Mouse (Mus musculus) small intestine, adult 2 months (tissue): ENCODE results near the gene Nans.

Experiments used
- CTCF ChIP-seq: fragments of 200-500 bp; IDR thresholded peaks from 2 replicates; pipeline ENCODE4 v1.5.1; 2012; ENCODE audit warnings: low read depth, mild to moderate bottlenecking, control low read depth, inconsistent platforms, low read length, moderate library complexity, mixed read lengths; ENCODE audit not compliant: insufficient replicate concordance, insufficient read length; ENCODE audit errors: extremely low read depth
- POLR2A ChIP-seq: fragments of 200-500 bp; IDR thresholded peaks from 2 replicates; pipeline ENCODE4 v1.6.1; 2012; ENCODE audit warnings: low read depth, mild to moderate bottlenecking, control low read depth, inconsistent platforms, low read length, moderate library complexity

GRCm38 (mm10) chr4:46532926-46533325 lies 43.9 kb downstream of the Nans start:
- no peak for TF ChIP-seq CTCF
- no peak for TF ChIP-seq POLR2A
